Mouse (Mus musculus): ENCODE data around the gene Plk5. TPM values are rescaled to one million over a fixed set of nuclear protein-coding genes. Genes with fewer than 3 reads are reported as not detected.

Plk5 gene
- total RNA-seq (2023): not detected

DNA sequence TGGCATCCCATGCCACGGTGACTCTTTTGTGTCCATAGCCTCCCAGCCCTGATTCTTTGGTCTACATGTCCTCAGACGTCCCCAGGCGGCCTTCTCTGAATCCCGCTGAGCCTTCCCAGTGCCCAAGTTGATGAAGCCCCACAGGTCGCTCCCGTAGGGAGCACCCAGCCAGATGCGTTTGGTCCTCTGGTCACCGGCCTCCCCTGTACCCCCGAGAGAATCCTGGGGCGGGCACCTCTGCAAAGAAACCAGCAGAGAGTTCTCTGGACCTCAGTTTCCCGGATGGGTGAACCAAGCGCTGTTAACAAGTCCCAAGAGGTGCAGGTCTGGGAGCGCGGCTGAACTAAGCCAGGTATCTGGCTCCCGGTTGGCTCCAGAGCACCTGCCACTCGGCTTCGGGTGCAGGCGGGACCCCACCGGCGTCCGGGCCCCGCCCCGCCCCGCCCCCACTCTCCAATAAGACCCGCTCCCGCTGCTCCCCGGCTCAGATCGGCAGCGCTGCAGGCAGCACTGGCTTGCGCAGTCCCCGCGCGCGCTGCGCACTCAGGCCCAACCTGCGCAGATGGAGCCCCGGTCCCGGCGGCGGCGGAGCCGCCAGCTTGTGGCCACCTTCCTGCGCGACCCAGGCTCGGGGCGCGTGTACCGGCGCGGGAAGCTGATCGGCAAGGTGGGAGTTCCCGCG lies at the start of gene Plk5:
Gene Plk5 (plus strand): TSS at position 459 of the 682 bp plus-strand sequence.

DNA sequence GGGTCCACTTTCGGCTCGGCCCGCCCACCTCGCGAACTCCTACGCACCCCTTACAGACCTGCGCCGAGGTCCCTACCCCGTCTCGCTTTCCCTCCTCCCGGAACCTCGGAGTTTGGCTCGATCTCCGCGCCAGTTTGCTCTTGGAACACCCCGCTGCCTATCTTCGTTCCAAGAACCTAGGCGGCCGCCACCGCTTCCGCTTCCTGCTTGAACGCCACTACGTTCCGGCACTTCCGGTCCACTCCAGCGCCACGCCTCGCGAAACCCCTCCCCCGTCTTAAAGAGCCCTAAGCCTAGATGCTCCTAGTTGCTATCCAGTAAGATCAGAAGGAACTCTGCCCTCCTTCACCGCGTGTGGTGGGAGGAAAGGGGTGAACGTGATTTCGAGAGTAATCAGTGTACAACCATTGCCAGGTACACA lies 35.9 kb upstream of the Plk5 start, which contains the start of gene 2310011J03Rik:
Gene 2310011J03Rik (minus strand): TSS at position 198 of the 421 bp plus-strand sequence.

DNA sequence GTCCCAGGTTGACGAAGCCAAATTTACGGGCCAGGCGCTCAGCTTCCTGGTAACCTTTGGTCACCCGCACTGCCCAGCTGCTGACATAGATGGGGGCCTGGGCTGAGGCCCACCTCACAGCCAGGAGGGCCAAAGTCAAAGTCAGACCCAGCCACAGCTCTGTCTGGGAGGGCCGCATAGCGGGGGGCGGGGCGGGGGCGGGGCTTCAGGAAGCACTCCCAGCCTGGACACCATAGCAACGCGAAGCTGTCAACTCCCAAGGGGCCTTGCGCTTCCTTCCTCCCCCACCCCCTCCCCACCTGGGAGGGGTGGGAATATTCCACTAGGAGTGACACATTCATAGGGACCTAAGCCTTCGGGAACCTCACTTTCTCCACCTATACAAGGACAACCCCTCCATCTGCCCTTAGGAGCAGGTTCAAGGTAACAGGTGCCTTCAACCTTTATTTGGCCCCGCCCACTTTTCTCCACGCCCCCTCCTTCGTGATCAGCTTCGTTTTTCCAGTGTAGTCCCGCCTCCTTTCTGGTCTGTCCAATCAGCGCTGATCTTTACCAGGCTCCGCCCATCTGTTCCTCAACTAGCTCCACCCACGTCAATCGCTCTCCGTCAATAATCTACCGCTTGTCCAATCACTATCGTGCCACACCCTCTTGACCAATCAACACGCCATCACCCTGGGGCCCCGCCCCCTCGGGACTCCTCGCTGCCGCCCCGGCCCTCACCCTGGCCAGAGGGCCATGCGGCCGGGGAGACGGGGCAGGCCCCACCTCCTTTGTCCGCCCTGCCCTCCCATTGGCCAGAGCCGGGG lies 26.8 kb upstream of the Plk5 start, which contains the start of the genes Pcsk4 and Reep6:
Gene Pcsk4 (minus strand): TSS at position 226 of the 809 bp plus-strand sequence.
Gene Reep6 (plus strand): TSS at position 681 of the 809 bp plus-strand sequence.

DNA sequence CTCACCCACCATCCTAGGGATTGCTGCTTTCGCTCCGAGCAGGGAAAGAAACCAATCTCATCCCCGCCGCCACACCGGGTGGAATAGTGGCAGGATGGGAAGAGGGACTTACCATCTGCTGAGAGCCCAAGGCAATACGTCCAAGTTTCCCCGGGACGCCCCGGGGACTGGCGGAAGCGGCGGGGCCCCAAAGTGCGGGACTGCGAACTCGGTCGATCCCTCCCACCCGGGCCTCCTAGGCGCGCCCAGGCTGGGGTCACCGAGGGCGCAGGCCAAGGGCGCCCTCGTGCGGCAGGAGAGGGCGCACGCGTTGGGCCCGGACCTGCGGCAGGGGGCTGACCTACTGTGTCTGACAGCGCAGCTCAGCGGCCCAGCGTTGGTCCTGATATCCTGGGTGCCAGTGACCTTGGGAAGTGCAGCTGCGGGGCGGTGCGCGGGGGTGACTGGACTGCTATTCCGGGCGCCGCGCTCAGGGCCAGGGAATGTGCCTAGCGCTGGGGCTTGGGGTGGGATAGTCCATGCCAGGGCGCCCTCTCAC lies 7.9 kb upstream of the Plk5 start, which contains the start of gene Adamtsl5:
Gene Adamtsl5 (minus strand): TSS at position 169 of the 538 bp plus-strand sequence.

DNA sequence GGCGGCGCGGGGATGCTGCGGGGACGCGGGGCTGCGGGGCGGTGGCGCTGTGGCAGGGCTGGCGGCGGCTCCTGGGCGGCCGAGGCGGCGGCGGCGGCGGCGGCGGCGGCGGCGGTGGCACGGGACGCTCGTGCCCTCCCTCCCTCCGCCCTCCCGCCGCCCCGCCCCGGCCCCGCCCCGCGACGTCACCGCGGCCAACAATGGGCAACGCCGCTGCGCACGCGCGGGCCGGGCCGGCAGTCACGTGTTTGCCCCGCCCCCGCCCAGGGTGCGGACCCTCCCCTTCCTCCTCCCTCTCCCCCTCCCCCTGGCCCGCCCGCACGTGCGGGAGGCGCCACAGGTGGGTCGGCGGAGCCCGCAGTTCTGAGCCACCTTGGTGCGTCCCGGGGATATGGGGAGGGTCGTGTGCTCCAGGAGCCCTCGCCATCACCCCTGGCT lies 31.3 kb downstream of the Plk5 start, which contains the start of gene Mex3d:
Gene Mex3d (minus strand): TSS at position 138 of the 438 bp plus-strand sequence.

DNA sequence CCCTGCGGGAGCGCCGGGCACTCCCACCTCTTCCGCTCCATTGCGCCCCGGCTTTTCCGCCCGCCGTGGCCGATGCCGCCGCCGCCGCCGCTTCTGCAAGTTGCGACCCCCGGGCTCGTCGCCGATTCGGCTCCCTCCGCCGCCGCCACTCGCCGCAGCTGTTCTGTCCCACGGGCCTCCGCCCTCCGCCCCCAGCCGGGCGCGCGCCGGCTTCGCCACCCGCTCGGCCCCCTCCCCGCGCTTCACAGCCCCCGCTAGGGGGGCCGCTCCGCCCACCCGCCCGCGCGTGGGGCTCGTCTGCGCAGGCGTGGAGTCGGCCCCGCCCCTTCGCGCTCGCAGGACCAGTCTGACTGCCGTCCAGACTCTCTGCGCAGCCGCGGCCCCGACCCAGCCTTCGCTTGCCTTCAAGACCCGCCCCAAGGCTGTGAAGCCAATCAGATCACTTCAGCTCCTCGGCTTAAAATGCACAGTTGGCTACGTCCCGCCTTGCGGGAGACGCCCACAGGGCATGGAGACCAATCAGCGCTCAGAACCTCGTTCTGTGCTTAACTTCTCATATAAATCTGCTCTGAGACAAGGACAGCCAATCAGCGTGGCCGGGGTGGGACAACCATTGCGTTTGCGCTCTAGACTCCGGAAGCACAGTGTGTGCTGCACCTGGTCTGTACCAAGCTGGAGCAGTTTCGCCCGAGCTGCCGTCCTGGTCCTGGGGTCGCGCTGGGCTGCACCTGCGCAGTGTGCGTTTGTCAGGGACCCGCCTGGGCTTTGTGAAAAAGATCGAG lies 43.1 kb downstream of the Plk5 start, which contains the start of gene Mbd3:
Gene Mbd3 (minus strand): TSS at position 360 of the 782 bp plus-strand sequence.

DNA sequence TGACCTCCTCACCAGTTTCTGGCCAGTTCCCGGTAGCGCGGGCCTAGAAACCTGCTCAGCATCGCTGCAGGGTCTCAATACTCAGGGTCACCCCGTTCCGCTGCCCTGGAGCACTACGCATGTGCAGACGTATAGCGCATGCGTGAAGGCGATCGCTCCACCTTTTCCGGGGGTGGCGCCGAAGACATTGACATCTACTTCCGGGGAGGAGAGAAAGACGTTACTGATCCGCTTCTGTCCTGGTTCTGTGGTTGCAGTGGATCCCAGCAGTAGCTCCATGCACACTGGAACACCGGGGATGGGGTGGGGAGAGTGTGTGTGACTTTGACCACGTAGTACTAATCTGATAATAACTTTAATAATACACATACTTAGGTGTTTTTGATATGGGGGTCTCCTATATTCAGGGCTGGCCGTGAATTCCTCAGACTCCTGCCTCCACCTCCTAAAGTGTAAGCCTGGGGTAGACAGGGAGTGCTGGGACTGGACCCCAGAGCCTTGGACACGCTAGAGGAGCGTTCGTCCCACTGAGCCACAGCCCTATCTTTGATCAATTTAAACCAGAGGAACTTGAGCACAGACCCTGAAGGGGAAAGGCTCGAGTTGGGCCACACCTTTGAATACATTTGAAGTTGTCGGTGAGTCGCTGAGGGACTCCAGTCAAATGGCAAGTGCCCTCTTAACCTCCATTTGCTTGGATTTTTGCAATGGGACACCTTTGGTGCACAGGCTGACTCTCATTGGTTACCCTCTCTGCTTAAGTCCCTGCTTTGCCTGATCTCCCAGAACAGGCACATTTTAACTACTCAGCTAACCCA lies 50.6 kb downstream of the Plk5 start, which contains the start of gene Uqcr11:
Gene Uqcr11 (minus strand): TSS at position 147 of the 818 bp plus-strand sequence.

Other genes with a start within 250 kb of the Plk5 start
- 100 to 1,000 TPM; 175 to 179 TPM for gene Stk11, start 240.7 kb upstream of the Plk5 start, total RNA-seq (2023)
- gene Atp5d, start 217.8 kb upstream of the Plk5 start, total RNA-seq (2023): 100 to 1,000 TPM; 122 to 126 TPM
- gene Cbarp, start 215.6 kb upstream of the Plk5 start, total RNA-seq (2023): 1 to 10 TPM; 1.3 to 1.7 TPM
- 100 to 1,000 TPM; 232 to 270 TPM for gene Midn, start 208.2 kb upstream of the Plk5 start, total RNA-seq (2023)
- 10 to 100 TPM; 33.5 to 40.3 TPM for gene Cirbp, start 190.5 kb upstream of the Plk5 start, total RNA-seq (2023)
- 1 to 10 TPM; 5.4 to 6.7 TPM for gene 1600002K03Rik, start 183.5 kb upstream of the Plk5 start, total RNA-seq (2023)
- under 1 TPM in 1 of 2 experiments, not detected in 1; 0.24 TPM for gene Efna2, start 177.0 kb upstream of the Plk5 start, total RNA-seq (2023)
- 10 to 100 TPM; 32.2 to 32.6 TPM for gene Mum1, start 130.0 kb upstream of the Plk5 start, total RNA-seq (2023)
- 10 to 100 TPM; 62.6 to 65.8 TPM for gene Ndufs7, start 107.3 kb upstream of the Plk5 start, total RNA-seq (2023)
- gene Gamt, start 95.4 kb upstream of the Plk5 start, total RNA-seq (2023): 1 to 10 TPM; 4.8 to 8.8 TPM
- gene Dazap1, start 95.0 kb upstream of the Plk5 start, total RNA-seq (2023): 100 to 1,000 TPM in 1 of 2 experiments, 10 to 100 TPM in 1; 96.6 to 113 TPM
- gene Rps15, start 64.0 kb upstream of the Plk5 start, total RNA-seq (2023): 100 to 1,000 TPM; 865 to 877 TPM
- gene Apc2, start 60.5 kb upstream of the Plk5 start, total RNA-seq (2023): not detected
- gene 2310011J03Rik, start 35.9 kb upstream of the Plk5 start, total RNA-seq (2023): 10 to 100 TPM; 21.5 to 26.4 TPM
- under 1 TPM in 1 of 2 experiments, not detected in 1; 0.66 TPM for gene Pcsk4, start 27.0 kb upstream of the Plk5 start, total RNA-seq (2023)
- 1 to 10 TPM; 3.3 to 3.6 TPM for gene Reep6, start 26.5 kb upstream of the Plk5 start, total RNA-seq (2023)
- gene Adamtsl5, start 8.0 kb upstream of the Plk5 start, total RNA-seq (2023): under 1 TPM; 0.53 to 0.55 TPM
- 1 to 10 TPM; 3.3 to 4.2 TPM for gene Mex3d, start 31.2 kb downstream of the Plk5 start, total RNA-seq (2023)
- 10 to 100 TPM; 41.9 to 49.5 TPM for gene Mbd3, start 43.1 kb downstream of the Plk5 start, total RNA-seq (2023)
- 100 to 1,000 TPM; 101 to 112 TPM for gene Uqcr11, start 50.4 kb downstream of the Plk5 start, total RNA-seq (2023)
- gene Tcf3, start 77.2 kb downstream of the Plk5 start, total RNA-seq (2023): 10 to 100 TPM; 50.5 to 63.1 TPM
- not detected for gene Onecut3, start 138.4 kb downstream of the Plk5 start, total RNA-seq (2023)
- under 1 TPM; 0.11 TPM for gene Atp8b3, start 182.7 kb downstream of the Plk5 start, total RNA-seq (2023)
- gene Rexo1, start 205.1 kb downstream of the Plk5 start, total RNA-seq (2023): 10 to 100 TPM; 55.9 to 56.9 TPM
- gene Klf16, start 220.9 kb downstream of the Plk5 start, total RNA-seq (2023): 10 to 100 TPM in 1 of 2 experiments, 1 to 10 TPM in 1; 8.4 to 10.7 TPM
- 10 to 100 TPM; 40.9 to 44.3 TPM for gene Abhd17a, start 233.9 kb downstream of the Plk5 start, total RNA-seq (2023)
- gene Scamp4, start 246.4 kb downstream of the Plk5 start, total RNA-seq (2023): 10 to 100 TPM; 11.1 to 12.5 TPM
- 1 to 10 TPM; 1.3 to 2.9 TPM for gene Adat3, start 246.4 kb downstream of the Plk5 start, total RNA-seq (2023)
- under 1 TPM; 0.29 to 0.70 TPM for gene Gm49322, start 249.6 kb downstream of the Plk5 start, total RNA-seq (2023)

All from neutrophil, adult 83 days (primary cell).